Mouse (Mus musculus) neural tube, embryonic 10.5 days (tissue): ENCODE results near the gene Hras.

Experiments
- DNase-seq: peaks from one replicate; pipeline ENCODE4 v3.0.0-alpha.2; 2017; ENCODE audit warnings: low spot score; ENCODE audit errors: extremely low spot score

The Hras gene

DNA sequence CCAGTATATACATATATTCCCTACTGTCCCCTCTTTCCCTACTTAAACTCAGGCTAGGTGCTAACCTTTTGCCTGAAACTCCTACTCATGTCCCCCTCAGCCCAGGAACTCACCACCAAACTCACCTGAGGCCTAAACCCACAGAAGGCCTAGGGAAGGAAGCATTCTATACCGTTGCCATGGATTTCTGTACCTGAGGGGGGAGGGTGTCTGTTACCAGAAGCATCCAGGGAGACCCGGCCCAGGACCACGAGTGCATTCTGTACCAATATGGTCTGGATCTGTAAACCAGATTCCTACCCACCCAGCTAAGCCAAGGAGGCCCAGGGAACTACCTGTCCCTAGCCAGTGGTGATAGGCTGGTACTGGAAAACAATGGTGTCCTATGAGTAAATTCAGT lies 20.5 kb upstream of the Hras start:
- DNase-seq: no peak

DNA sequence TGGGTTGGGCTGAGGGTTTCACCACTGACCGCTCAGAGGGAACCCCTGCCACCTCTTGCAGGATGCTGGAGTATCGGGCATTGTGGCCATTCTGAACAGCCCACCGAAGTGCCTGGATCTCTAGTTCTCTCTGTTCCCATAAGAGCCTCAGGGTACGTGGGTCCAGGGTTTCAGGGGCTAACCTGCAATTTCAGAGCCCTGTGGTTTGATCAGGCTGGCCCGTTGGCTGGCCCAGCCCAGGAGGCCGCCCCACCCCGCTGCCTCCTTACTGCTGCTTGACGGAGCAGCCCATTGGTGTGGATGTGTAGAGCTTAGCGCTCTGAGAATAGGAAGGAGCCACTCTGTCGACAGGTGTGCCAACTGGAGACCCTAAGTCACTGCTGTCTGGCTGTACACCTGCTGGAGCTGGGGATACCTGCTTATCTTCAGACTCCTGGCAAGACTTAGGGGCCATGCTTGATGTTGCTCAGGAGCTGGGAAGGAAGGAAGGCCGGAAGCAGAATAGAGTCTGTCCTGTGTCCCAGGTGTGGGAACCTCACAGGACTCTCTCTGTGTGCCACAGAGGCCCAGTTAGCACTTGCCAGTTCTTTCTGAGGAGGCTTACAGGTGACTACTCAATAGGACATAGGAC lies 19.9 kb upstream of the Hras start, which contains the start of gene Lmntd2:
Gene Lmntd2 (minus strand): TSS at position 476 of the 631 bp plus-strand sequence.
- no peak for DNase-seq

DNA sequence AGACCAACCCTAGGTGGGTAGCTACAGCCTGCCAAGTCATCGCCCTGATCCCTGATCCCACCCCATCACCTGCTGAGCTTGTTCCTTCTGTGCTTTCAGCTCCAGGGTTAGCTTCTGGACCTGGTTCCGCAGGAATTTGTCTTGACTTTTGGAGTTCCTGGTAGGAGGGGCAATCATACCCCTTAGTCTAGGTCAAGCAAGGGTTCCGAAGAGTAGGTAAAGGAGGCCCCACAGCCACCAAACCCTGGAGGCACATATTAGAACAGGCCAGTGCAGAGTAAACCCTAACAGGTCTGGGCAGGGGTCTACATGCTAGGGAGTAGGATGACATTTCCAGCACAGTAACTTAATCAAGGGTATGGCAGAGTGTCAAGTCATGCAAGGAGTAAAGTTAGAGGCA lies 19.3 kb upstream of the Hras start:
- DNase-seq: no peak

DNA sequence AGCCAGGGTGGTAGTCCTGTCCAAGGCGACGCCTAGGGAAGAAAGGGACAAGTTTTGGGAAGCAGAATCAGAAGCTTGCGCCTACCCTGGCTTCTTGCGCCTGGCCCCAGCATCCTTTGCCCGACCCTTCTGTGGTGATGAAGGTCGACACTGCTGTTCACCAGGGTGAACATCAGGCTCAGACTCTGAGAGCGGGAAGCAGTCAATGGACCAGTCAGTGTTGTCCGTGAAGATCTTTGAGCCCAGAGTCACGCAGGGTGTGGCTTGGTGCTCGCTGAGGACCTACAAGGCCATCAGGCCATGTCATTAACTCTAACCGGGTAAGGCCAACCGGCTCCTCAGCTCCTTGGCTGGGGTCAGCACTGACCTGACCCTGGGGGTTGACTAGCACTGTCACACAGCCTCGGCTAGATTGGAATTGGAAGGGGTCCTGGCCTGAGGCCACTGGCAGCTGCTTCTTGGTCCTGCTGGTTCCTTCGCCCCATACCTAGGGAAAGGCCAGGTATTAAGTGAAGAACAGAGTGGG lies 16.9 kb upstream of the Hras start:
- DNase-seq: no peak

DNA sequence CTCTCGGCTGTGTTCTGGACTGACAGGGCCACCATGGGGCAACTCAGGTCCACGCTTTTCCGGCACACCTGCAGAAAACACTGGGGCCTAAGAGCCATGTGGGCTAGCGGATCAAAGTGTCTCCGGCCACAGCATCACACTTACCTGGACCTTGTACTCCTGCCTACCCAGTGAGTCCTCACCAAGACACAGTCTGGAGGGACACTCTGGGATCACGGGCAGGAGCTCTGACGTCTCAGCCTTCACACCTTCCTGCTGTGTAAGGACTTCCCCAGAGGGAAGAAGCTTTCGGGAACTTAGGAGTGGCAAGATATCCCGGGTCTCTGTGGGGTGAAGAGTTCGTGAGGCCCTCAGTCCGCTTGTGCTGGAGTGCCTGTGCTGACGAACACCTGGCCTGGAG lies 16.3 kb upstream of the Hras start:
- no peak for DNase-seq

DNA sequence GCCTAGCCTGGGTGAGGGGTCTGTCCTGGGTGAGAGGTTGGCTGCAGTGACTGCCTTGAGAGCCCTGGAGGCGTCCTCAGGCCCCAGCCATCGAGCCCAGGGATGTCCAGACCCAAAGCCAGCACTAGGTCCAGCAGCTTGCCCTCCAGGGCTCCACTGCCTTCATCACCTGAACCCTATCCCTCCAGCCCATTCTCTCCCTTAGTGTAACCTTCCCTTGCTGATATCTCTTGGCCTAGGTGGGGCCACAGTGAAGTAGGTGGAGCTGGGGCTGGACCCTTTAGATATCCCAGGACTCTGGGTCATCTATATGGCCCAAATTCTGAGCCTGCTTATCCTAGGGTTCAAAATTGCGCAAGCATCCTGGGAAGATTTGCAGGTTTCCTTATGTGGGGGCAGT lies 15.7 kb upstream of the Hras start:
- no peak for DNase-seq

DNA sequence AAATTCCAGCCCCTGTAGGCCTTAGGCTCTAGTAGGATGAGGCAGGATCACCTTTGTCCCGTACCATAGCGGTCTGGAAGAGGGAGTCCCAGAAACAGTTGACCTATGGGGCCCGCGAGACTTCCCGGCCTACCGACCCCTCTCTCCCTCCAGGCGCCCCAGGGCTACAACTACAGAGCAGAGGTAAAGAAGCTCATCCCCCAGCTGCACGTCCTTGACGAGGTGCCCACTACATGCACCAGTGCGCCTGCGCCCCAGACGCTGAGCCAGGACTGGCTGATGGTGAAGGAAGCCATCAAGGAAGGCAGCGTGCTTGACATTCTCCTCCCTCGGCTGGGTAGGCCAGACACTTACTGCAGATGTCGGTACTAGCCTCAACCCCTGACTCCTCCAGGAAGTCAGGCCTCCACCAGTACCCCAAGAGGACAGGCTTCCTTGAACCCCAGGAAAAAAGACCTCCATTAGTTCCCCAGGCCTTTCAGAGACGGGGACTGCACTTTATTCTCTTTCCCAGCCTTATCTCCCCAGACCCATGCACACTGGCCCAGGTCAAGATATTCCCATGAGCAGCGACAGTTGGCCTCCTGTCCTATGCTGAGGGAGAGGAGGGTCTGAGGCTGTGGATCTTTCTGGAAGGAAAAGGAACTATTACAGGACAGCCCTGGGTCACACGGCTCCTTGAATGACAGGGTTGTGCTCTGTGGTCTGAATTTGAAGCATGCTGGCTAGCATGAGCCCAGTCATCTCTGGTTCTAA lies 12.6 kb upstream of the Hras start:
- no peak for DNase-seq

- DNase-seq: no peak
Measured at GRCm38 (mm10) chr7:141205504-141205903, 11.7 kb upstream of the Hras start.

GRCm38 (mm10) chr7:141204546-141204945 lies 10.7 kb upstream of the Hras start:
- DNase-seq: no peak

DNA sequence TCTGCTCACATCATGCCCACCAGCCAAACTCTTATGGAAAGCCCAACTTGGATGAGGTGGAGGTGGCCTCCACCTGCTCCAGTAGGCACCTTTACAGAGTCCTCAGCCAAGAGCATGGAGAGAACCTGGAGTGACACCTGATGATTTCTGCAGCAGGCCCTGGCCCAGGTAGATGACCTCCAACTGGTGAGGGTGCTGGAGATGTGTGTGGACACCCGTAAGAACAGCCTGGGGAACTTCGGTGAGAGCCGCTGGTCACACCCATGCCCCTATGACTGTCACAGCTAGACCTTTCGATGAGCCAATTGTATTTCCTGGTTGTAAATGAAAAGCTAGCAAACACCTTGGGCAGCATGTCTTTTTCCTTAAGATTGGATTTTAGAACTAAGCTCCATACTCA lies 4.3 kb upstream of the Hras start:
- DNase-seq: no peak

- no peak for DNase-seq
Measured at GRCm38 (mm10) chr7:141196619-141197282, 2.9 kb upstream of the Hras start.

DNA sequence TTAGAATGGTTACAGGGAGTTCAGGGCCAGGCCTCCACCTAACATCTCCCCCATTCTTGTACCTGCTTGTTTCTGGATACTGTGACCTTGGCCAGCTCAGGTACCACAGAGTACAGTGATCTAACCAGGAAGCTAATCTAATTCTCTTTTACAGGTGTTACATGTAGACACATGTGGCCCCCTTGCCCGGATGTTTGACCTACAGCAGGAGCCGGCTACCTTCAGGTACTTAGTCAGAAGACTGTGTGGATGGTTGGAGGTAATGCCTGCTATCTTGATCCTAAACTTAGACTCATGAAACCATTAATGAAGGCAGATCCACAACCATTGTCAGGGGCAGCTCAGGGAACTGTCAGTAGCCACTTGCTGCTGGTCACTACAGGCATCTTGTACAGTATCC lies 1.9 kb upstream of the Hras start:
- DNase-seq: no peak

DNA sequence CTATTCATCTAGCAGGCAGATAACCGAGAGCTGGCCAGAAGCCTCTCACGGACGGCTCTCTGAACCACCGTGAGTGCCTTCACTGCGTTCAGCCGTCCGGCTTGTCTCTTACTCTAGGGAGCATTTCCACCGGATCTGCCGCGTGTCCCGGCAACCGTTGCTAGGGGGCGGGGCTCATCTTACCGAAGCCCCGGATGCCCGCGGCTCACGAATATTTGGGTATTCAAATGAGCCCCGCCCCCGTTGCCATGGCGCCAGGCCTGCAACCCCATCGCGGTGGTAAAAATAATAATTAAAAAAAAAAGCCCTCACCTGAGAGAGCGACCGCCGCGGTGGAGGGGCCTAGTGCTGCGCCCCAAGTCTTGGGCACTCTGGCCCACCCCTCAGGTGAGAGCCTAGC lies 1.0 kb upstream of the Hras start:
- peak; percentile 98 for DNase-seq

GRCm38 (mm10) chr7:141194409-141194808 lies 604 bp upstream of the Hras start:
- no peak for DNase-seq

DNA sequence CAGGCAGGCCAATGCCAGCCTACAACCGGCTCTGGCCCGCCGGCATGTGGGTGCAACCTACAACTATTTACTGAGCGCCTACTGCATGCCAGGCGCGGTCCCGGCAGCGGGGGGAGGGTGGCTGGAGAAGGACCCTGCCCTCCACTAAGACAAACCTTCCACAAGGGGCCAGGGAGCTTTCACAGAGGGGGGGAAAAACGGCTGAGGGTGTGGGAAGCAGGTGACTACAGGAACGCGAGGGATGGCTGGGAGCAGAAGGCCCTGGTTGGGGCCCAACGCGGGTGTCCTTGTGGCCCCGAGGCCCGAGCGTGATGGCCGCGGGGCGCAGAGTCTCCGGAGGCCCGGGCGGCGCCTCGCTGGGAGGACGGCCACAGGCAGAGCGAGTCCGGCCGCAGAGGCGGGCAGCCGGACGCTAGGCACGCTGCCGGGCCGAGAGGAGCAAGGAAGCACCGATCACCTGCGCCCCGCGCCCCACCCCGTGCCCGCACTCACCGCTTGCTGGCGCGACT lies 403 bp downstream of the Hras start:
- peak; percentile 78 for DNase-seq

DNA sequence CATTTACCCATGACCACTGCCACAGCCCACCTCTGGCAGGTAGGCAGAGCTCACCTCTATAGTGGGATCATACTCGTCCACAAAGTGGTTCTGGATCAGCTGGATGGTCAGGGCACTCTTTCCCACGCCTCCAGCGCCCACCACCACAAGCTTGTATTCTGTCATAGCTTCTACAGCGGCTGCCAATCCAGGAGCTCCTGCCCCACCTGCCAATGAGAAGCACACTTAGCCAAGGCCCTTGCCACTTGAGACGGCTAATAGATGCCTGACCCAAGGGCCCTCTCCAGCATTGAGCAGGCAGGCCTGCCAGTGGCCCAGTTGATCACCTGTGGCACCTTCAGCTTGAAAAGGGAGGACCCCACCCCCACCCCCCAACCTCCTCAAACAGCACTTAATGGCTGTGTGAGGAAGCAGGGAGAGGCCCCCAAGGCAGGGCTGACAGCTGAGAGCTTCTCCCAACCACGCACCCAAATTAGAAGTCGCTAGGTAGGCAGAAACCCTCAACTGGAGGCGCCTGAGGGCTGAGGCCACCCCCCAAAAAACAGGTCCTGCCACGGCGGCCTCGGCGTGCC lies 943 bp downstream of the Hras start:
- DNase-seq: no peak

- DNase-seq: no peak
Measured at GRCm38 (mm10) chr7:141191796-141192685, 1.8 kb downstream of the Hras start.

DNA sequence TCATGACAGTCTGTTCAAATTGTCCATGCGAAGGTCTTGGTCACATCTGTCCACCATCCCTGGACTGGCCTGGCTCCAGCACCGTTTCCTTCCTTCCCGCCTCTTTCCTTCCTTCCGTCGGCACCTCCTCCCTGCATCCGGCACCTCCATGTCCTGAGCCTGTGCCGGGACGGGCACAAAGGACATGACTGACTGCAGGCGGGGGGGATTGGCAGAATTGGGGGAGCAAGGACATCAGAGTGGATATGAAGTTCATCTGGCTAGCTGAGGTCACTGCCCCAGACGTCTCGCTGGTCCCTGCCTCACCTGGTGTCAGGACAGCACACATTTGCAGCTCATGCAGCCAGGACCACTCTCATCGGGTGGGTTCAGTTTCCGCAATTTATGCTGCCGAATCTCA lies 2.8 kb downstream of the Hras start:
- no peak for DNase-seq

GRCm38 (mm10) chr7:141190220-141190619 lies 3.6 kb downstream of the Hras start:
- DNase-seq: no peak

GRCm38 (mm10) chr7:141188733-141189132 lies 5.1 kb downstream of the Hras start:
- no peak for DNase-seq

GRCm38 (mm10) chr7:141188194-141188593 lies 5.6 kb downstream of the Hras start:
- DNase-seq: no peak
